Mouse (Mus musculus) neutrophil, adult 5-6 weeks (primary cell): Measurements from ENCODE around the gene Rgs11. TPM values are rescaled to one million over a fixed set of nuclear protein-coding genes. Genes with fewer than 3 reads are reported as not detected.
A peak's percentile ranks its signal among the peaks of the same experiment; 100 is the strongest.
"Not testable (repeated sequence)": the region's sequence is repeated elsewhere in the genome, so short reads cannot be mapped to it uniquely, and the experiment has no call there.

Experiments
- ATAC-seq: fragments of 151-379, 151-347 bp; 2 replicates; pipeline ENCODE4 v1.8.0; 2017; ENCODE audit warnings: mild to moderate bottlenecking, moderate TSS enrichment; ENCODE audit not compliant: insufficient number of reproducible peaks, poor library complexity, low FRiP score, severe bottlenecking; ENCODE audit errors: extremely low read depth
- total RNA-seq: library from RNA; stranded (forward); fragments of 200-1000 nt; gene quantifications from 2 replicates; pipeline ENCODE4 v1.2.3, GENCODE M21; 2017

Gene Rgs11
- total RNA-seq, result 1.5 and 3.6 TPM in 2 replicates

- no peak for ATAC-seq
These were observed at the start of gene Rgs11 for GRCm38 (mm10) chr17:26202737-26203136. Rgs11 (plus strand) TSS chr17:26202951.

- ATAC-seq, result no peak
These were observed 40.0 kb upstream of the Rgs11 start for GRCm38 (mm10) chr17:26162736-26163135.

- peak; percentile 94 for ATAC-seq
These were observed 34.7 kb upstream of the Rgs11 start for GRCm38 (mm10) chr17:26168039-26168438.

- ATAC-seq, result not testable (repeated sequence)
These were observed 27.5 kb upstream of the Rgs11 start for GRCm38 (mm10) chr17:26175248-26175647.

GRCm38 (mm10) chr17:26178611-26179010 is 24.1 kb upstream of the Rgs11 start:
- no peak for ATAC-seq

DNA sequence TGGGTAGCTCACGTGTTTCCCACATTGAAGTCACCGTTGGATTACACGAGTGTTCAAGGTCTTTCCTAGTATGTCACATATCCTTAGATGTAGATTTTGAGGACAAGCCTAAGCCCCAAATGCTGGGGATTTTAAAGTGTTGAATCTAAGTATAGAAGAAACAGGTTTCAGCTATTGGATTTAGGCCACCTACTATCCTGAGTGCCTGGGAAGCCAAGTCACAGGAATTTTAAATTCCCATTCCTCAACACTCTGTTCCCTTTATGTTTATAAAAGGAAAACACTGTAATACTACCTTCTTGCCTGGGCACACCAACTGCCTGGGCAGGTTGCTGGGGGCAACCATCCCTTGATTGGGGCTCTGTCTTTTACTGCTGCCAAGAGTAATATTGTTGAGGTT is 21.6 kb upstream of the Rgs11 start:
- ATAC-seq, result no peak

- ATAC-seq, result no peak
These were observed 15.2 kb upstream of the Rgs11 start for GRCm38 (mm10) chr17:26187592-26187991.

GRCm38 (mm10) chr17:26188091-26188805 is 14.5 kb upstream of the Rgs11 start:
- ATAC-seq, result no peak

DNA sequence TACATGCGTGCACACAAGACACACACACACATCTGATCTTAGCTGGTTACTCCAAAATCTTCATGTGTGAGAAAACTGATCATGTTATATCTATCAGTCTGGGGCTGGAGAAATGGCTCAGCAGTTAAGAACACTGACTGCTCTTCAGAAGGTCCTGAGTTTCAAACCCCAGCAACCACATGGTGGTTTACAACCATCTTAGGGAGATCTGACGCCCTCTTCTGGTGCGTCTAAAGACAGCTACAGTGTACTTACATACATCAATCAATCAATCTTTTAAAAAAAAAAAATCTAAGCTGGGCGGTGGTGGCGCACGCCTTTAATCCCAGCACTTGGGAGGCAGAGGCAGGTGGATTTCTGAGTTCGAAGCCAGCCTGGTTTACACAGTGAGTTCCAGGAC is 11.3 kb upstream of the Rgs11 start:
- ATAC-seq, result not testable (repeated sequence)

DNA sequence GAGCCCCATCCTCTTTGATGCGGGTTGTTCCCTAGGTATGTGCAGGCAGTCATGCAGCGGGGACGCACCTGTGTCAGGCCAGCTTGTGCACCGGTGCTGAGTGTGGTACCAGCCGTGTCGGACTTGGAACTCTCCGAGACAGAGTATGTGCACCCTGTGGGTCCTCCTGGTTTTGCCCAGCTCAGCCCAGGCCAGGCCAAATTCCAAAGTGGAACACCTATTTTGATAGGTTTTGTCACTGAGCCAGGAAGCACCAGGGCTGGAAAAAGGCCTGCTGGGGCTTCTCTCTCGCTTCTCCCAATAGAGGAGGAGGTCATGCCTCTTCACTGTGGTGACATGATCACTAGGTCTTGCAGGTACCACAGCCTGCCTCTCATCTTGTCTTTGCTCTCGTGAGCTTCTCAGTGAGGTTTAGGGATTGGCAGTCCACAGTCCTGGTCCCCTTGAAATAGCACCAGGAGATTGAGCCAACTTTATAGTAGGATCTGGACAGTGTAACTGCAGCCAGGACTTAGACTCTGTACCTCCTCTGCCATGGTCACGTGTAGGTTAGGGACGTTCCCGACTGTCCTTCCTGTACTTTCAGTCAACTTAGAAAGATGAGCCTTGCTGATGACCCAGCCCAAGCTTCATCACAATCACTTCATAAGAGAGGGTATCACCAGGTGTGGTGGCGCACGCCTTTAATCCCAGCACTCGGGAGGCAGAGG is 10.1 kb upstream of the Rgs11 start:
- no peak for ATAC-seq

DNA sequence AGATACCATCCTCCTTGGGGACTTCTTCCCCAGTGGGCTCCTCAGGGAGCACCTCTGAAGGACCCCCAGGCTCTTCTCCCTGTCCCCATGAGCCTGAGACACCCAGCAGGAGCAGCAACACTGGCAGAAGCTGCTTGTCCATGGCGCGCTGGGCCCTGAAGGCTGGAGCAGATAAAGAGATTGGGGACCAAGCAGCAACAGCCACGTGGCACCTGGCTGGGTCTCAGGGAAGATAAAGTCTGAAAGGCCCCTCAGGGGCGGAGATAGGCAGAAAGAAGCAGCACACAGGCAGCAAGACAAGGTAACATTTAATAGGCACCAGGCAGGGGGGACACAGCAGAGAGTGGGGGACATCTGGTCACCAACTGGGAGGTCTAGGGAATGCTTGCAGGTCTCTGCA is 3.9 kb upstream of the Rgs11 start, which contains the start of gene Pdia2:
Gene Pdia2 (minus strand): TSS at position 196 of the 400 bp plus-strand sequence.
- ATAC-seq, result no peak

DNA sequence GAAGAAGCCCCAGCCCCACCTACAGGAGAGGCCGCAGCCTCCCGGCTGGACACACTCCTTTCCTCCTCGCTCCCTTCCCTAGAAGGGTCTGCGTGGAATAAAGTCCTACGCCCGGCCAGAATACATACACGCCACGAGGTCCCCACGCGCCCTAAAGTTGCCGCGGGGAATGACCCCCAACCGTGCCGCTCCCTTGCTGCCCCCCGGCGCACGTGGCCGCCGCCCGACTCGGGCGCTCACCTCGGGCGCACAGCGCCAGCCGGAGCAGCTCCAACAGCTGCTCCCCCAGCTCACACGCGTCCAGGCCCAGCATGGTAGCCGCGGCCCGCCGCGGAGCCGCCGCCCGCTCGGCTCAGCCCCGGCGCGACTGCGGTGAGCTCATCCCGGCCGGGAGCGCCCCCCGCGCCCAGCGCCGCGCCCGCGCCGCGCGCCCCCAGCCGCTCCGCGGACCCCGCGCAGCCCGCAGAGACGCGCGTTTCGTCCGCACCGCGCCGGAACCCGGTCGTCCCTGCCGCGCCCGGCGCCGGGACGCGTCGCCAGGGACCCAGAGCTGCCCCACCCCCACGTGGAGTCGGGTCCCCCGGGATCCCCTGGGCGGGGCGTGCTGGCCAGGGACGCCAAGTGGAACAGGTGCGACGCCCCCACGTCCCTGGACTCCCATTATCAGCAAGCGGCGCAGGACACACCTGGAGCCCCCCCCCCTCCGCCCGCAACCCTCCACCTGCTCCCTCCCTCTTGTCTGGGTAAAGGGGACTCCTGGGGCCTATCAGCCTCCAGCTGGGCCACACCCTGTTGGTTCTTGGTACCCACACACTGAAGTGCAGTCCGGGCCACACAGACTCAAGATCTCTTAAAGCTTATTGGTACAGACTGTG is 1.7 kb upstream of the Rgs11 start:
- ATAC-seq, result no peak

DNA sequence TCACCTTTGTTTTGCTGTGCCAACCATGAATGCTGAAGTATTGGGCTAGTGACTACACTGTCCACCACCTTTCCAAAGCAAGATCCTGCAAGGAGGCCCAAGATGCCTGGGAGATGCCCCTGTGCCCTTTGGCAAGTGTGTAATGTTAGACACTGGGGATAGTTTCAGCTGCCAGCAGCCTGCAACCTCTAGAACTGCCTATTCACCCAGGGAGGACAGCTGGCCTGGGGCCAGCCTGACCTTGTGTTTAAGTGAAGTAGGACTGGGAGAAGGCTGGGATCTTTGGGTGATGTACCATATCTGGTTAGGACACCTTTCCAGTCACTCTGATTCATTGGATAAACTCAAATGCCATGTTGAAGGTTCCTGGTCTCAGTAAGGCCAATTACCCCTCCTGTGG is 753 bp upstream of the Rgs11 start:
- no peak for ATAC-seq

DNA sequence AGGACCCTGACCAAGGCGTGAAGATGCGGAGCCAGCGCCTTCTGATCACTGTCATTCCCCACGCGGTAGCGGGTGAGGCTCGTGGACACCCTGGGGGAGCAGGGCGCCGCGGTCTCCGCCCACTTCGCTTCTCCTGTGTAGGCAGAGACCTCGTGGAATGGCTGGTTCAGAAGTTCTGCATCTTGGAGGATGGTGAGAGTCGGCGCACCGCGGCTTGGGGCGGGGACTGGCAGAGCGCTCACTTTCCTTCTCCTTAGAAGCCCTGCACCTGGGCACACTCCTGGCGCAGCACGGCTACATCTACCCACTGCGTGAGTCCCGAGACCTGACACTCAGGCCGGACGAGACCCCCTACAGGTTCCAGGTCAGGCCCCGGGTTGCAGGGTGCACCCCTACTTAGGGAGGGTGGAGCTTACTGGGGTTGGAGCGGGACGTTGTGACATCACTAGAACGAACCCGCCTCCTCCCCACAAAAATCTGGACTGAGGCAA is 615 bp downstream of the Rgs11 start:
- ATAC-seq, result no peak

GRCm38 (mm10) chr17:26204766-26205165 is 2.0 kb downstream of the Rgs11 start:
- ATAC-seq, result no peak

- no peak for ATAC-seq
These were observed 3.6 kb downstream of the Rgs11 start for GRCm38 (mm10) chr17:26206392-26206791.

GRCm38 (mm10) chr17:26207686-26208085 is 4.9 kb downstream of the Rgs11 start, which contains the start of gene Arhgdig:
Arhgdig (minus strand) TSS chr17:26207786.
- no peak for ATAC-seq

DNA sequence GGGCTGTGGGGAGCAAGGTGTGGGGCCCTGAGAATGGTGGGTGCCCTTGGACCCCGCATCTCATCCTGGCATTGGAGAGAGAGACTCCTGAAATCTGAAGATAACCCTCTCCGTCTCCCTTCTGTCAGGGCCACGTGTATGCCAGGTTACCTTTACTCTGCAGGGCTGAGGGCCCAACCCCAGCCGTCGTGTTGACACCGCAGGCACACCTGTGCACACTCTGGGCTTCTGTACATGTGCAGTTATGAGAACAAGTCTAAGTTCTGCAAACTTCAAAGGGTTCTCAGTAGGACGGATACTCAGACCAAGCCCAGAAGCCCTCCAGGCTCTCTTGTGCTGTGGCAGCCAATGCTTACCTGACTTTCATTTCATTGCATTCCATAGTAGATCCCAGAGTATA is 9.5 kb downstream of the Rgs11 start:
- no peak for ATAC-seq

GRCm38 (mm10) chr17:26212681-26213080 is 9.9 kb downstream of the Rgs11 start:
- no peak for ATAC-seq
